In the genomic region with DNA sequence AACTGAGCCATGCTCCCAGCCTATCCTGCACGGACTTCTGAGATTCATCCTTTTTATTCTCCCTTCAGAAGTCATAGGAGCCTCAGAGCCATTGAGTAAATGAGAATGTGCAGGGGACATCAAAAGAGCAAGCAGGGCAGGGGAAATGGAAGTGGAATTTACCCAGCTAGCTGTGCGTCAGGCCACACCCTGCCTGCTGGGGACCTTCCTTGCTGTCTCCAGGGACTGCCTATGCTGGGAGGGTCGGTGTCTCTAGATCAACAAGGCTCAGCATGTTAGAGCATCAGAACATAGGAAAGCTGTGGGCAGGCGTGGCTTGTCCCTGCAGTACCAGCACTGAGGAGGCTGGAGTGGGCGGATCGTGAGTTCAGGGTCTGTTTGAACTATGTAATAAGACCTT, we compare ENCODE assay signal across 14 mouse cellular contexts. TPM values are rescaled to one million over a fixed set of nuclear protein-coding genes. Genes with fewer than 3 reads are reported as not detected.
A peak's percentile ranks its signal among the peaks of the same experiment; 100 is the strongest.
DNase-seq lines count a peak whose midpoint lies in the region; ATAC-seq and TF ChIP-seq lines count a peak whose summit lies in the region.
"Had no signal": no experiment of that assay in that cellular context is flagged by ENCODE, and none has a peak within 500 bp of the region (broad histone marks: within the 10 kb centered on the region; RNA-seq: fewer than 3 reads in every experiment).

No protein-coding gene starts in this region.

- TF ChIP-seq EP300 in heart, postnatal 0 days (IDR thresholded peaks at IDR 0.05; ENCODE audit: low read depth): no peak

- no peaks in the 10 kb centered on the region for H3K36me3 ChIP-seq in kidney, adult 2 months (ENCODE audit: control insufficient read depth, insufficient read depth, low read length)
- no peaks in the 10 kb centered on the region for H3K36me3 ChIP-seq in kidney, embryonic 14.5 days (ENCODE audit: control insufficient read depth, insufficient read depth, low read length)
- no peaks in the 10 kb centered on the region for H3K36me3 ChIP-seq in heart, postnatal 0 days (replicated peaks; ENCODE audit: control insufficient read depth, insufficient read depth, low read length)
- H3K36me3 ChIP-seq: embryonic facial prominence, embryonic 13.5 days had no signal

- no peaks in the 10 kb centered on the region for H3K9me3 ChIP-seq in kidney, embryonic 14.5 days (ENCODE audit: control insufficient read depth, low read length)
- no peaks in the 10 kb centered on the region for H3K9me3 ChIP-seq in heart, postnatal 0 days (replicated peaks; ENCODE audit: control insufficient read depth, low read length)
- H3K9me3 ChIP-seq: embryonic facial prominence, embryonic 13.5 days had no signal

- 51% methylated on average over 6 of the region's 6 CpGs for WGBS in kidney, adult 2 months
- 46% methylated on average over 6 of the region's 6 CpGs for WGBS in kidney, embryonic 14.5 days
- WGBS in heart, postnatal 0 days: 49% methylated on average over 6 of the region's 6 CpGs

- no peaks in the 10 kb centered on the region for H3K4me1 ChIP-seq in kidney, adult 2 months (ENCODE audit: control insufficient read depth, insufficient read depth, low read length)
- no peaks in the 10 kb centered on the region for H3K4me1 ChIP-seq in kidney, embryonic 14.5 days (ENCODE audit: control insufficient read depth, insufficient read depth, low read length)
- no peaks in the 10 kb centered on the region; the same call in 1 of the 2 replicates for H3K4me1 ChIP-seq in heart, postnatal 0 days (ENCODE audit: control insufficient read depth, insufficient read depth)

- peak; percentile 28 for DNase-seq in adrenal gland, adult 2 months
- no peak for DNase-seq in adrenal gland, adult 8-10 months
- DNase-seq in kidney, adult 2 months: peak; percentile 71
- DNase-seq in heart, postnatal 0 days (ENCODE audit: low spot score): no peak
- DNase-seq in lung, postnatal 10 days: peak; percentile 51
- no peak for DNase-seq in retina, postnatal 1 day
- no peak for DNase-seq in cerebellum, postnatal 36 days
- DNase-seq: cerebellum, adult 9-10 months; left cerebral cortex, postnatal 4 days had no signal

- no peak overlapping the region for H3K4me2 ChIP-seq in kidney, embryonic 14.5 days (replicated peaks; ENCODE audit: low read depth, low read length)
- H3K4me2 ChIP-seq in heart, postnatal 0 days (ENCODE audit: low read depth, low read length): no peak overlapping the region
- H3K4me2 ChIP-seq: embryonic facial prominence, embryonic 13.5 days; hindbrain, embryonic 14.5 days; midbrain, embryonic 11.5 days had no signal

- no peak for ATAC-seq in kidney, embryonic 14.5 days (ENCODE audit: low FRiP score, low TSS enrichment)
- ATAC-seq in heart, postnatal 0 days (ENCODE audit: insufficient read depth, low read depth): no peak
- ATAC-seq: forebrain, embryonic 16.5 days had no signal

- no peaks in the 10 kb centered on the region for H3K27me3 ChIP-seq in kidney, adult 2 months (replicated peaks; ENCODE audit: control insufficient read depth, insufficient read depth, low read length)
- no peaks in the 10 kb centered on the region for H3K27me3 ChIP-seq in kidney, embryonic 14.5 days (ENCODE audit: control insufficient read depth, insufficient read depth, low read length)
- H3K27me3 ChIP-seq in heart, postnatal 0 days (ENCODE audit: control insufficient read depth, insufficient read depth, low read length): no peaks in the 10 kb centered on the region
- H3K27me3 ChIP-seq: embryonic facial prominence, embryonic 13.5 days had no signal

- no peak for TF ChIP-seq CTCF in kidney, adult 2 months (conservative IDR thresholded peaks at IDR 0.05; ENCODE audit: insufficient read depth, insufficient read length, low read depth, low read length)
- no peak for TF ChIP-seq CTCF in heart, postnatal 0 days (IDR thresholded peaks at IDR 0.05; ENCODE audit: low read depth)

- TF ChIP-seq POLR2A in kidney, adult 2 months (IDR thresholded peaks at IDR 0.05; ENCODE audit: low read depth, low read length): no peak

- no peak overlapping the region for H3K4me3 ChIP-seq in kidney, adult 2 months (ENCODE audit: insufficient read depth, low read depth, low read length)
- no peak overlapping the region for H3K4me3 ChIP-seq in kidney, embryonic 14.5 days (ENCODE audit: low read length)
- no peak overlapping the region for H3K4me3 ChIP-seq in heart, postnatal 0 days (ENCODE audit: low read depth, low read length)
- H3K4me3 ChIP-seq: embryonic facial prominence, embryonic 13.5 days had no signal

- no peak overlapping the region for H3K9ac ChIP-seq in kidney, embryonic 14.5 days (ENCODE audit: low read depth, low read length)
- no peak overlapping the region for H3K9ac ChIP-seq in heart, postnatal 0 days (replicated peaks; ENCODE audit: low read depth, low read length)
- H3K9ac ChIP-seq: embryonic facial prominence, embryonic 13.5 days; hindbrain, embryonic 14.5 days had no signal

- 0 out of 2 replicates have a peak overlapping the region, but pooled peaks have one; percentile 11 for H3K27ac ChIP-seq in kidney, adult 2 months (ENCODE audit: insufficient read depth, low read depth, low read length)
- no peak overlapping the region for H3K27ac ChIP-seq in kidney, embryonic 14.5 days (ENCODE audit: low read depth, low read length)
- 0 out of 2 replicates have a peak overlapping the region, but pooled peaks have one; percentile 32 for H3K27ac ChIP-seq in heart, postnatal 0 days (ENCODE audit: low read depth)
- H3K27ac ChIP-seq: embryonic facial prominence, embryonic 13.5 days; hindbrain, embryonic 14.5 days had no signal

RNA-seq across cellular contexts. Expression of gene Dysf, which starts 42.6 kb away (rescaled TPM):
- total RNA-seq in adrenal gland, adult 2 months (2021): 10 to 100 TPM; 54.4 to 64.2 TPM
- 21.3 and 31.0 TPM in 2 replicates for polyA plus RNA-seq in adrenal gland, adult 2 months (2012; rRNA removed)
- total RNA-seq in adrenal gland, adult 8-10 months (2022): 10 to 100 TPM; 46.1 to 59.1 (median 51.7) TPM
- polyA plus RNA-seq in kidney, adult 2 months (2012; rRNA removed): 20.7 and 20.8 TPM in 2 replicates
- 12.4 and 17.3 TPM in 2 replicates for polyA plus RNA-seq in kidney, embryonic 14.5 days (2014; fragmentation: Nextera tagmentation; extraction: Ambion mirVana)
- total RNA-seq in heart, postnatal 0 days (2014; rRNA removed; ENCODE audit: low replicate concordance): 20.2 and 21.9 TPM in 2 replicates
- 14.1 and 15.0 TPM in 2 replicates for polyA plus RNA-seq in heart, postnatal 0 days (2015; fragmentation: Nextera tagmentation; extraction: Ambion mirVana)

Comparison
In these comparisons a context has a peak if more than half of its experiments do, and no peak if none do; other contexts are left out.
1. DNase-seq: peak in adrenal gland, adult 2 months (single experiment), kidney, adult 2 months (single experiment) and lung, postnatal 10 days (single experiment); none in adrenal gland, adult 8-10 months (single experiment), heart, postnatal 0 days (single experiment), retina, postnatal 1 day (single experiment) and cerebellum, postnatal 36 days (0 of 2).